Mouse (Mus musculus) midbrain, postnatal 0 days (tissue): Measurements from ENCODE around the gene Tll1. TPM values are rescaled to one million over a fixed set of nuclear protein-coding genes. Genes with fewer than 3 reads are reported as not detected.

Experiments used
- ATAC-seq: fragments of 200-750 bp; cut with Nextera tagmentation; 2 replicates; pipeline ENCODE4 v1.8.0; 2017; ENCODE audit warnings: moderate number of reproducible peaks, mild to moderate bottlenecking, moderate TSS enrichment, moderate library complexity; ENCODE audit not compliant: low FRiP score
- DNase-seq: peaks from one replicate; pipeline ENCODE4 v3.0.0-alpha.2; 2015; ENCODE audit warnings: low spot score
- H3K27ac ChIP-seq: fragments of 300-500 bp; sonication (generic); 2 replicates; pipeline ENCODE4 v1.5.1; 2014; ENCODE audit warnings: low read depth, mild to moderate bottlenecking, low read length, mixed read lengths
- H3K27me3 ChIP-seq: fragments of 300-500 bp; sonication (generic); 2 replicates; pipeline ENCODE4 v1.6.1; 2014; ENCODE audit warnings: low read length, control low read depth, mixed read lengths; ENCODE audit not compliant: insufficient read depth
- H3K36me3 ChIP-seq: fragments of 300-500 bp; sonication (generic); 2 replicates; pipeline ENCODE4 v1.6.1; 2014; ENCODE audit warnings: low read length, control low read depth, mixed read lengths; ENCODE audit not compliant: insufficient read depth
- H3K4me1 ChIP-seq: fragments of 300-500 bp; sonication (generic); 2 replicates; pipeline ENCODE4 v1.6.1; 2014; ENCODE audit warnings: mild to moderate bottlenecking, control low read depth, antibody characterized with exemption, low read length, mixed read lengths; ENCODE audit not compliant: insufficient read depth
- H3K4me2 ChIP-seq: fragments of 300-500 bp; sonication (generic); 2 replicates; pipeline ENCODE4 v1.6.1; 2014; ENCODE audit warnings: low read depth, mild to moderate bottlenecking, low read length, mixed read lengths; ENCODE audit not compliant: poor library complexity, severe bottlenecking
- H3K4me3 ChIP-seq: fragments of 300-500 bp; sonication (generic); 2 replicates; pipeline ENCODE4 v1.5.1; 2014; ENCODE audit warnings: low read depth, mild to moderate bottlenecking, low read length, moderate library complexity
- H3K9ac ChIP-seq: fragments of 300-500 bp; sonication (generic); replicated peaks from 2 replicates; pipeline ENCODE4 v1.6.1; 2014; ENCODE audit warnings: mild to moderate bottlenecking, low read length, moderate library complexity, mixed read lengths; ENCODE audit not compliant: poor library complexity, severe bottlenecking
- H3K9me3 ChIP-seq: fragments of 300-500 bp; sonication (generic); 2 replicates; pipeline ENCODE4 v1.6.1; 2016; ENCODE audit warnings: low read length, control low read depth
- CTCF ChIP-seq: IDR thresholded peaks from 2 replicates; pipeline ENCODE4 v1.5.1; 2016; ENCODE audit warnings: antibody characterized with exemption, mild to moderate bottlenecking
- WGBS: fragments of 180-500 bp; shearing (Covaris S2); extraction: QIAGEN DNeasy Blood & Tissue Kit; methylation state at CpG from one replicate; pipeline ENCODE4 v1.1.7; 2014; 5-methylcytosine and 5-hydroxymethylcytosine counted together
- polyA plus RNA-seq: library from polyadenylated mRNA; unstranded; fragments of >200 nt; fragmentation: Nextera tagmentation; extraction: Ambion mirVana; gene quantifications from 2 replicates; pipeline ENCODE4 v1.2.1, GENCODE M21; 2015
- total RNA-seq: library from RNA; depleted of rRNA; stranded (reverse); fragments of >200 nt; gene quantifications from 2 replicates; pipeline ENCODE4 v1.2.3, GENCODE M21; 2014

Gene Tll1
- total and polyA plus RNA-seq, 2 experiments from 2014 or later = 1.6 to 4.7 TPM

GRCm38 (mm10) chr8:64214906-64215305 is 8.8 kb upstream of the Tll1 start:
- no peak for ATAC-seq
- H3K27me3 ChIP-seq = no peaks in the 10 kb centered on the region
- no peak for TF ChIP-seq CTCF
- H3K9ac ChIP-seq = no peak overlapping the region
- no peaks in the 10 kb centered on the region for H3K36me3 ChIP-seq
- H3K9me3 ChIP-seq = no peaks in the 10 kb centered on the region
- H3K4me2 ChIP-seq = no peak overlapping the region
- no peak overlapping the region for H3K4me3 ChIP-seq
- no peak overlapping the region for H3K27ac ChIP-seq
- WGBS = 73% methylated on average over 1 of the region's 1 CpGs
- no peak for DNase-seq
- H3K4me1 ChIP-seq = no peaks in the 10 kb centered on the region

GRCm38 (mm10) chr8:64206411-64206861 is 365 bp upstream of the Tll1 start:
- ATAC-seq = peak; percentile 64
- Histone ChIP-seq H3K9ac (peak overlapping the region; percentile 58; the same call in 1 of the 2 replicates), H3K9me3 (no peaks in the 10 kb centered on the region), H3K36me3 (no peaks in the 10 kb centered on the region), H3K4me1 (0 out of 2 replicates have a peak, but pooled peaks cover 3% of the 10 kb centered on the region), H3K4me2 (peak overlapping the region; percentile 93), H3K27ac (no peak overlapping the region), H3K4me3 (peak overlapping the region; percentile 58), H3K27me3 (0 out of 2 replicates have a peak, but pooled peaks cover 6% of the 10 kb centered on the region)
- DNase-seq = peak; percentile 65
- TF ChIP-seq CTCF = peak; percentile 57
- WGBS = under 1% methylated on average over 12 of the region's 12 CpGs

DNA sequence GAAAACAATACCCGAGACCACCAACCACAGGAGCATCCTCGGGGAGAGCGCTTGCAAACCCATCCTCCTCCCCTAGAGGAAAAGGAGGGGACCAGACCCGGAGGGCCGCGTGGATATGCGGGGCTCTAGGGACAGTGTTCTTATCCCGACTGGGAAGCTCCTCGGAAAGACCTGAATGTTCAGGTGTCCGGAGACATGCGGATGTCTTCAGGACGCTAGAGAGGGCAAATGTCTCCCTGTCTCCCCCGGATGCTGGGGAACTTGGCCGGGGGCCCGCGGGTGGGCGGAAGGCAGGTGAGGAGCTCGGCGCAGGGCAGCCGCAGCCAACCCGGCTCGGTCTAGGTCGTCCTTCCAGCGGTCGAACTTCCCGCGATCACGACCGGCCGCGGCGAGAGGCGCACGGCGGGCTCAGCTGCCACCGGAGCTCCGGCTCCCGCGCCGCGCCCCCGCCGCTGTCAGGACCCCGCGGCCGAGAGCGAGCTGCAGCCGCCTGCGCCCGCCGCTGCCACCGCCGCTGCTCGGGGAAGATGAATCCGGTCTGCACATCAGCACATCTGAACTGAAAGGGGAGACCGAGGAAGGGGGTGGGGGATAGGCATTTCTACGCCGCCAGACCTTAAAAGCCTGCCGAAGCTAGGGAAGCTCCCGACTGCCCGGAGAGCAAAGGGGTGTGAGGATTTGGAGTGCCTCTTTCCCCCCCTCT is 599 bp downstream of the Tll1 start:
- H3K27ac ChIP-seq = no peak overlapping the region
- H3K27me3 ChIP-seq = 0 out of 2 replicates have a peak, but pooled peaks cover 6% of the 10 kb centered on the region
- H3K4me2 ChIP-seq = peak overlapping the region; percentile 93
- H3K9ac ChIP-seq = peak overlapping the region; percentile 58
- H3K4me1 ChIP-seq = 0 out of 2 replicates have a peak, but pooled peaks cover 3% of the 10 kb centered on the region
- no peak for TF ChIP-seq CTCF
- H3K36me3 ChIP-seq = no peaks in the 10 kb centered on the region
- ATAC-seq (peak; percentile 53), DNase-seq (peak; percentile 26)
- no peaks in the 10 kb centered on the region for H3K9me3 ChIP-seq
- under 1% methylated on average over 55 of the region's 61 CpGs for WGBS
- peak overlapping the region; percentile 58 for H3K4me3 ChIP-seq

- peak overlapping the region; percentile 93 for H3K4me2 ChIP-seq
- no peaks in the 10 kb centered on the region for H3K36me3 ChIP-seq
- peak overlapping the region; percentile 58 for H3K4me3 ChIP-seq
- ATAC-seq = no peak; the same call in none of the 2 replicates
- H3K9ac ChIP-seq = peak overlapping the region; percentile 58
- 0 out of 2 replicates have a peak, but pooled peaks cover 3% of the 10 kb centered on the region for H3K4me1 ChIP-seq
- H3K27me3 ChIP-seq = 0 out of 2 replicates have a peak, but pooled peaks cover 6% of the 10 kb centered on the region
- DNase-seq = no peak
- H3K9me3 ChIP-seq = no peaks in the 10 kb centered on the region
- H3K27ac ChIP-seq = no peak overlapping the region
- no peak for TF ChIP-seq CTCF
- under 1% methylated on average over 19 of the region's 19 CpGs for WGBS
Observed at GRCm38 (mm10) chr8:64204801-64205311, 1.2 kb downstream of the Tll1 start.

- DNase-seq (peak; percentile 63), ATAC-seq (0 out of 2 replicates have a peak, but pooled peaks have one; percentile 38)
- H3K9ac ChIP-seq = no peak overlapping the region
Observed at GRCm38 (mm10) chr8:64204167-64204566, 1.9 kb downstream of the Tll1 start.

GRCm38 (mm10) chr8:64198326-64198725 is 7.7 kb downstream of the Tll1 start:
- Histone ChIP-seq H3K27ac (no peak overlapping the region), H3K36me3 (no peaks in the 10 kb centered on the region), H3K4me1 (no peaks in the 10 kb centered on the region), H3K9ac (no peak overlapping the region), H3K4me3 (no peak overlapping the region), H3K4me2 (no peak overlapping the region), H3K9me3 (no peaks in the 10 kb centered on the region), H3K27me3 (no peaks in the 10 kb centered on the region)
- ATAC-seq (no peak), DNase-seq (no peak)
- 86% methylated on average over 2 of the region's 2 CpGs for WGBS
- no peak for TF ChIP-seq CTCF

More at GRCm38 (mm10) chr8:64204167-64204566, 1.9 kb downstream of the Tll1 start:
- WGBS = 2% methylated on average over 19 of the region's 19 CpGs
- Histone ChIP-seq H3K4me1 (0 out of 2 replicates have a peak, but pooled peaks cover 3% of the 10 kb centered on the region), H3K36me3 (no peaks in the 10 kb centered on the region), H3K4me2 (peak overlapping the region; percentile 93), H3K4me3 (peak overlapping the region; percentile 58), H3K9me3 (no peaks in the 10 kb centered on the region), H3K27me3 (0 out of 2 replicates have a peak, but pooled peaks cover 6% of the 10 kb centered on the region), H3K27ac (no peak overlapping the region)
- peak; percentile 50 for TF ChIP-seq CTCF
